Mouse (Mus musculus) liver, postnatal 0 days (tissue): ENCODE measurements around the gene Syn3.

ENCODE experiments used
- CTCF ChIP-seq: sonication (generic); IDR thresholded peaks from 2 replicates; pipeline ENCODE4 v1.5.1; 2016; ENCODE audit warnings: antibody characterized with exemption, low read depth
- EP300 ChIP-seq: IDR thresholded peaks from 2 replicates; pipeline ENCODE4 v1.6.1; 2016; ENCODE audit warnings: antibody characterized with exemption, low read depth, mild to moderate bottlenecking

DNA sequence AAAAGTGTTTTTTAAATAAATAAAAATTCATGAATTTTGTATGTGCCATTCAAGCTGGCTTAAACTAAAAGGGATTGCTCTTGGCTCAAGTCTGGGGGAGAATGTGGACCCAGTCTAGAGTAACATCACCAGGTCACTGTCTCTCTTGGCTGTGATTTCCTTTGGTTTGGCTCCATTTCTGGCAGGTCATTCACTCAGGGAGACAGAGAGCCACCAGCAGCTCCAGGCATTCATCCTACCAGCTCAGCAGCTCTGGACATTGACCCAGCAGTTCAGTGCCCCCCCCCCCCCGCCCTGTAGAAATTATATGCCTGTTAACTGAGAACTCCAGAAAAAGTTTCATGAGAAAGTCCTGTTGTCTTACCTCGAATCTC lies 100.4 kb downstream of the Syn3 start:
- no peak for TF ChIP-seq EP300
- no peak for TF ChIP-seq CTCF
